Mouse (Mus musculus): Measurements from ENCODE around the gene Dusp9.
A peak's percentile ranks its signal among the peaks of the same experiment; 100 is the strongest.

GRCm38 (mm10) chrX:73672031-73672431, 32.8 kb downstream of the Dusp9 start:
- TF ChIP-seq CTCF (IDR thresholded peaks at IDR 0.05; ENCODE audit: borderline replicate concordance, insufficient read depth, low read length) (peak; percentile 16; the same call in 1 of the 2 replicates), POLR2A (IDR thresholded peaks at IDR 0.05; ENCODE audit: low read depth, low read length) (no peak)
